Mouse (Mus musculus) neural tube, embryonic 11.5 days (tissue): ENCODE results near the gene Fxyd3. TPM values are rescaled to one million over a fixed set of nuclear protein-coding genes. Genes with fewer than 3 reads are reported as not detected.

Experiments
- ATAC-seq: fragments of 200-750 bp; cut with Nextera tagmentation; 2 replicates; pipeline ENCODE4 v1.8.0; 2017; ENCODE audit warnings: moderate number of reproducible peaks, mild to moderate bottlenecking, moderate TSS enrichment, moderate library complexity; ENCODE audit not compliant: insufficient read depth, low FRiP score, low TSS enrichment
- DNase-seq: peaks from one replicate; pipeline ENCODE4 v3.0.0-alpha.2; 2015; ENCODE audit warnings: low spot score
- H3K27ac ChIP-seq: fragments of 300-500 bp; sonication (generic); 2 replicates; pipeline ENCODE4 v1.5.1; 2014; ENCODE audit warnings: low read depth, mild to moderate bottlenecking, low read length
- H3K27me3 ChIP-seq: fragments of 300-500 bp; sonication (generic); 2 replicates; pipeline ENCODE4 v1.6.1; 2014; ENCODE audit warnings: mild to moderate bottlenecking, low read length, mixed read lengths; ENCODE audit not compliant: control insufficient read depth, insufficient read depth
- H3K36me3 ChIP-seq: fragments of 300-500 bp; sonication (generic); 2 replicates; pipeline ENCODE4 v1.6.1; 2014; ENCODE audit warnings: mild to moderate bottlenecking, low read length, moderate library complexity, mixed read lengths; ENCODE audit not compliant: control insufficient read depth, insufficient read depth
- H3K4me1 ChIP-seq: fragments of 300-500 bp; sonication (generic); 2 replicates; pipeline ENCODE4 v1.6.1; 2014; ENCODE audit warnings: low read length, mixed read lengths; ENCODE audit not compliant: control insufficient read depth, insufficient read depth
- H3K4me2 ChIP-seq: fragments of 300-500 bp; sonication (generic); 2 replicates; pipeline ENCODE4 v1.6.1; 2014; ENCODE audit warnings: low read depth, mild to moderate bottlenecking, moderate library complexity
- H3K4me3 ChIP-seq: fragments of 300-500 bp; sonication (generic); 2 replicates; pipeline ENCODE4 v1.5.1; 2014; ENCODE audit warnings: low read depth, low read length
- H3K9ac ChIP-seq: fragments of 300-500 bp; sonication (generic); 2 replicates; pipeline ENCODE4 v1.6.1; 2014; ENCODE audit warnings: mild to moderate bottlenecking, low read length
- H3K9me3 ChIP-seq: fragments of 300-500 bp; sonication (generic); 2 replicates; pipeline ENCODE4 v1.6.1; 2016; ENCODE audit warnings: low read length; ENCODE audit not compliant: control insufficient read depth
- WGBS: fragments of 180-500 bp; shearing (Covaris S2); extraction: QIAGEN DNeasy Blood & Tissue Kit; methylation state at CpG from one replicate; pipeline ENCODE4 v1.1.7; 2014; 5-methylcytosine and 5-hydroxymethylcytosine counted together
- polyA plus RNA-seq: library from polyadenylated mRNA; unstranded; fragments of >200 nt; fragmentation: Nextera tagmentation; extraction: Ambion mirVana; gene quantifications from 2 replicates; pipeline ENCODE4 v1.2.1, GENCODE M21; 2014

Fxyd3 gene
- polyA plus RNA-seq, 1 experiment from 2014 or later: 7.7 TPM

DNA sequence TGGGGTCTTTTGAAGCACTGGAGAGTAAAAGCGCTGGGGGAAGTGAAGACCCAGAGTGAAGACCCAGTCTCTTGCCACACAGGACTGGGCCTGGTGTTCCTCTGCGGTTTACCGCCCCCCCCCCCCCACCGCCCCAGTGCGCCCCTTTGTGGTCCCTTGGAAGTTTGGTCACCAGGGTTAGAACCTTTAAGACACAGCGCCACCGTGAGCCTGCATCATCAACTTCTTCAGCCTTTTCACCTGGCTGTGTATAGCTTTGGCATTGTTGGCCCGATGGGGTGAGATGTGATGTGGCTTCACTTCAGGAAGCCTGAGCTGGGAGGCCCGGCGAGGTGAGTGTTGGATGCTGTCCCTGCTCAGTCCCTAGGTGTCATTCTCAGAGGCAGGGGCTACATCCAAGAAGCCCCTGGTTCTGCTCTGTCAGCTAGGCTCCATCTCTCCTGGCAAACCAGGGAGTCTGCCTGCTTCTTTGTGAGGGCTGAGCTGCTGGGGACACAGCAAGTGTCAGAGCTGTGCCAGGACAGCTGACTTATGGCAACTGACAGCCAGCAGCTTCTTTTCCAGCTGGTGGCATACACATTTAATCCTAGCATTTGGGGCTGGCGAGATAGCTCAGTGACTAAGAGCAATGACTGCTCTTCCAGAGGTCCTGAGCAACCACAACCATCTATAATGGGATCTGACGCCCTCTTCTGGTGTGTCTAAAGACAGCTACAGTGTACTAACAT, 18.4 kb upstream of the Fxyd3 start:
- H3K36me3 ChIP-seq: no peaks in the 10 kb centered on the region
- no peaks in the 10 kb centered on the region for H3K9me3 ChIP-seq
- WGBS: 29% methylated on average over 12 of the region's 12 CpGs
- no peak overlapping the region for H3K27ac ChIP-seq
- H3K9ac ChIP-seq: no peak overlapping the region
- H3K27me3 ChIP-seq: no peaks in the 10 kb centered on the region
- no peak overlapping the region for H3K4me2 ChIP-seq
- DNase-seq (no peak), ATAC-seq (no peak)
- no peaks in the 10 kb centered on the region for H3K4me1 ChIP-seq
- H3K4me3 ChIP-seq: no peak overlapping the region

DNA sequence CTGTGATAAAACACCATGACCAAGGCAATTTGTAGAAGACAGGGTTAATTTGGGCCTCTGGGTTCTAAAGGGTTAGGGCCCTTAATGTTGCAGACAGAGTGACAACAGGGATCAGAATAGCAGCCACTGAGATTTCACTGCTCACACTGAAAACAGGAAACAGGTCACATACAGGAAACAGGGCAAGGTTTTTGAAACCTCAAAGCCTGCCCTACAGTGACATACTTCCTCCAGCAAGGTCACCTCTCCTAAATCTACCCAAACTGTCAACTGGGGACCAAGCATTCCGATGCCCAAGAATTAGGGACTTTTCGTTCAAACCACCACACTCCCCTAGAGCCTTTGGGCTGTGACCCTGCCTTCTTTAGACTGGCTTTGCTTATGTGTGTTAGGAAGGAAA, 13.2 kb upstream of the Fxyd3 start:
- H3K4me1 ChIP-seq: no peaks in the 10 kb centered on the region
- H3K9ac ChIP-seq: no peak overlapping the region
- H3K4me3 ChIP-seq: no peak overlapping the region
- H3K27me3 ChIP-seq: no peaks in the 10 kb centered on the region
- no peak overlapping the region for H3K27ac ChIP-seq
- no peak overlapping the region for H3K4me2 ChIP-seq
- no peak for ATAC-seq
- no peaks in the 10 kb centered on the region for H3K9me3 ChIP-seq
- 96% methylated on average over 2 of the region's 2 CpGs for WGBS
- no peaks in the 10 kb centered on the region for H3K36me3 ChIP-seq
- DNase-seq: no peak

DNA sequence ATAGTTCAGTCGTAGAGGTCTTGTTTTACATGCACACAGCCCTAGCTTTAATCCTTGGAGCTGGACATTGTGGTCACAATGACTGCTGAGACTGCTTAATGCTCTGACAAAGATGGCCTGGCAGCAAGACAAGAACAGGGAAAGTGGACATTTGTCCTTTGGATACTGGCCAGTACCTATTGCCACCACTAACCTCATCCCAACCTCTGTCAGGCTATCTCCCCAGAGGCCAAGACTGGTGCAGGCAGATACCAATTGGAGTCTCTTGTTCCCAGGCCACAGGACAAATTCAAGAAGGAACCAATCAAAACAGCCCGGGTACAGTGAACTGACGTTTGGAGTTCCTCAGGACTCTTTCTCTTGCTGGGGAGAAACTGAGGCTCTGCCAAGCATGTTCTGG, 11.7 kb upstream of the Fxyd3 start:
- Histone ChIP-seq H3K9ac (no peak overlapping the region; the same call in 1 of the 2 replicates), H3K9me3 (no peaks in the 10 kb centered on the region), H3K27me3 (no peaks in the 10 kb centered on the region), H3K4me3 (no peak overlapping the region), H3K36me3 (no peaks in the 10 kb centered on the region), H3K4me2 (no peak overlapping the region), H3K4me1 (no peaks in the 10 kb centered on the region), H3K27ac (no peak overlapping the region)
- DNase-seq: no peak
- ATAC-seq: no peak
- WGBS: 76% methylated on average over 3 of the region's 3 CpGs

DNA sequence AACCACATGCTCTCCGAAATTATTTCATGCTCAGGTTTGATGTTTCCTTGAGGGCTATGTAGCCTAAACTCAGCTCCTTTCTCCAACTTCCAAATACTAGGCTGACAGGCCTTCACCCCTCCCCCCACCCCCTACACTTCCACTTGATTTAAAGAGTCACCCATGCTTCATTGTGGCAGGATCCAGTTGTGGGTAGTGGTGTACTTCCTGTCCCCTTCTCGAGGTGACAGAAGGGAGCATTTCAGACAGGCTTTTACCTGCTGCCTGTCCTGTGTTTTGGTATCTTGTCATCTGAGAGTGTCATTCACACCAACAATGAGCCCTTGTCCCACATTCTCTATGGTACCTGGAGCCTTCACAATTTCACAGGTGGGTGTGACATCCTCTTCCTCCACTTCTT, 10.8 kb upstream of the Fxyd3 start:
- 68% methylated on average over 2 of the region's 2 CpGs for WGBS
- H3K36me3 ChIP-seq: no peaks in the 10 kb centered on the region
- no peak overlapping the region for H3K4me3 ChIP-seq
- ATAC-seq (no peak), DNase-seq (no peak)
- no peak overlapping the region for H3K9ac ChIP-seq
- no peak overlapping the region for H3K27ac ChIP-seq
- no peaks in the 10 kb centered on the region for H3K9me3 ChIP-seq
- no peaks in the 10 kb centered on the region for H3K27me3 ChIP-seq
- H3K4me2 ChIP-seq: no peak overlapping the region
- 0 out of 2 replicates have a peak, but pooled peaks cover 2% of the 10 kb centered on the region for H3K4me1 ChIP-seq

DNA sequence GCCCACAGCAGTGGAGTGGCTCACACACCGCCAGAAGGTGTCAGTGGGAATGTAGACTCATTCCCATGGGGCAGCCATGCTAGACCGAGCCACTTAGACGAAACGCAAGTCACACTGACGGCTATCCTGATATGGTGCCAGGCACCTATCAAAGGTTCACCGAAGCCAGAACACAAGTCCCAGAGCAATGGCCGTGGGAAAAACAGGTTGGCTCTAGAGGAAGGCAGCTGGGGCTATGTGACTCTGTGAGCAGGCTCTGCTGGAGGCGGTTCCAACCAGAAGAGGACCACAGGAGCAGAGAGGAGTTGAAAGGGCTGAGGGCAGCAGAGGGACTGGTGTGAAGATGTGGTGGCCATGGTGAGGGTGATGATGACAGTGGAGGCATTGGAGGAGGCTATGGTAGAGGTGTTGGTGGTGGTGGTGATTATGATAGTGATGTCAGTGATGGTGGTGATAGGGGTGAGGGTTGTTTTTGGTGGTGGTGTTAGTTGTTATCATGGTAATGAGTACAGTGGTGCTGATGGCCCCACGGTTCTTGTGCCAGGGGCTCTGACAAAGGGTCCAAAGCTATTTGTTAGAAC, 9.8 kb upstream of the Fxyd3 start:
- no peaks in the 10 kb centered on the region for H3K9me3 ChIP-seq
- DNase-seq (no peak), ATAC-seq (no peak)
- 87% methylated on average over 9 of the region's 9 CpGs for WGBS
- H3K4me2 ChIP-seq: no peak overlapping the region
- no peaks in the 10 kb centered on the region for H3K36me3 ChIP-seq
- no peak overlapping the region for H3K9ac ChIP-seq
- no peaks in the 10 kb centered on the region for H3K27me3 ChIP-seq
- H3K4me3 ChIP-seq: no peak overlapping the region
- 0 out of 2 replicates have a peak, but pooled peaks cover 2% of the 10 kb centered on the region for H3K4me1 ChIP-seq
- H3K27ac ChIP-seq: no peak overlapping the region

DNA sequence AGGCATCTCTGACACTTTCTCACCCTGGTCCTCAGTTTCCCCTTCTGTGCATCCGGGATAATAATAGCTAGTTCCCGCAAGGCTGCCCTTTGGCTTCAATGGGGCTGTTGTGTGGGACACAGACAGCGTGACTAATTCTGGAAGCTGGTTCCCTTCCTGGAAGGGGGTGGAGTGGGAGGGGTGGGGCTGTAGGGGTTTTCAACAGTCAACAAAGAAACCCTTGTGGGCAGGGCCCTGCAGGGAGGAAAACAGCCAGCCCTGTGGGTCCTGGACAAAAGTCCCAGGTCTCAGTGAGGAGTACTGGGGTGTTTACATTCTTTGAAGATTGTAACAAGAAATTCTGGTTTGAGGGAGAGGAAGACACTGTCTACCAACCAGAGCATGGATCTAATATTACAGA, 8.7 kb upstream of the Fxyd3 start:
- no peaks in the 10 kb centered on the region for H3K36me3 ChIP-seq
- no peaks in the 10 kb centered on the region for H3K27me3 ChIP-seq
- DNase-seq (peak; percentile 48), ATAC-seq (peak; percentile 68)
- 35% methylated on average over 3 of the region's 3 CpGs for WGBS
- H3K4me3 ChIP-seq: no peak overlapping the region
- 0 out of 2 replicates have a peak, but pooled peaks cover 2% of the 10 kb centered on the region for H3K9me3 ChIP-seq
- 0 out of 2 replicates have a peak overlapping the region, but pooled peaks have one; percentile 0 for H3K27ac ChIP-seq
- H3K4me2 ChIP-seq: no peak overlapping the region
- H3K9ac ChIP-seq: no peak overlapping the region
- 0 out of 2 replicates have a peak, but pooled peaks cover 2% of the 10 kb centered on the region for H3K4me1 ChIP-seq

DNA sequence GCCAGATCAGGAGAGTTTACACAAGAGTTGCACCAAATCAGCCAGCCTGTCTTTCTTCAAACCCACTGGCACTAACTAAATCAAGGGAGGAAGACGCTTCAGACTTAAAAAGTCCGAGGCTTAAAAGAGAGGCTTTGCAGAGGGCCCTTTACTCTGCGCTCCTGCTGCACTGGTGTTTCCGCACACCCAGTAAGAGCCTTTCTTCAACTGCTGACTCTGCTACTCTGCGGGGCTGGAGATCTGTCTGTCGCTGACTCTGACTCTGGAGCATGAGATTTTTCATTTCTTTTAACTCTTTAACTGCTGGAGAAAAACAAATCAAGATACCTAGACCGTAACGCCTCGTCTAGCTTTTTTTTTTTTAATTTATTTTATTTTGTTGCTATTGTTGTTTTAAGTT, 7.6 kb upstream of the Fxyd3 start:
- H3K36me3 ChIP-seq: no peaks in the 10 kb centered on the region
- DNase-seq (no peak), ATAC-seq (no peak)
- 62% methylated on average over 9 of the region's 9 CpGs for WGBS
- no peaks in the 10 kb centered on the region for H3K27me3 ChIP-seq
- H3K4me1 ChIP-seq: 0 out of 2 replicates have a peak, but pooled peaks cover 2% of the 10 kb centered on the region
- no peak overlapping the region for H3K4me2 ChIP-seq
- 0 out of 2 replicates have a peak, but pooled peaks cover 2% of the 10 kb centered on the region for H3K9me3 ChIP-seq
- H3K27ac ChIP-seq: no peak overlapping the region
- H3K9ac ChIP-seq: no peak overlapping the region
- H3K4me3 ChIP-seq: no peak overlapping the region

DNA sequence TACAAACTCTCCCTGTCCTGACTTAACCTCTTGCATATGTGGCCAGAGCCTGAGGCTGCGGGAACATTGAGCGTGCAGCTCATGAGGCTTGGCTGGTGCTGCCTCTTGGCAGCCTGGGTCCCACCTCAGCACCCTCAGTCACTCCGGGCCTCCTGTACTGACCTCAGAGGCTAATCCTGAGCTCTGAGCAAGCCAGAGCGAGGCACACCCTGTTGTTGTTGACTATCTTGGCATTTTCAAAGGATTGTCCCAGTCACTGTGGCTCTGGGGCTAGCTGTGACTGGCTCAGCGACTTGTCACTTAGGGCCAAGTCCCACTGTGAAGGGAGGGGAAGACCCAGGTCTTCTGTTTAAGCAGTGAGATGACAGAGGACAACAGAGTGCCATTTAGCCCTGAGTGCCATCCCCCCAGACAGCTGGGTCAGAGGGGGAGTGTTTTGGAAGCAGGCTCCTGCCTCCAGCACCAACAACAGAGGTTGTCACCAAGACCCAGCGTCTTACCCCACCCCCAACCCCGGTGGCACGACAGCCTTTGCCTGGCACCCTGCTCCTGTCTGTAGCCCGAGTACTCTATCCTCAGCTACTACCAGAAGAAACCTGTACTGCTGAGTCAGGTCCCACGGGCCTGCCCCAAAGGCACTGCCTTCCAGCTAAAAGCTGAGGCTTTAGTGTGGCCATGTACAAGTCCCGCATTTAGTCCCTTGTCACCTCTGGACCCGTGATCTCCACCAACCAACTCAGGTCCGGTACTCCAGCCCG, 6.5 kb upstream of the Fxyd3 start:
- 0 out of 2 replicates have a peak, but pooled peaks cover 2% of the 10 kb centered on the region for H3K9me3 ChIP-seq
- ATAC-seq (no peak), DNase-seq (no peak)
- H3K4me2 ChIP-seq: no peak overlapping the region
- H3K4me1 ChIP-seq: 0 out of 2 replicates have a peak, but pooled peaks cover 2% of the 10 kb centered on the region
- H3K27ac ChIP-seq: no peak overlapping the region
- H3K4me3 ChIP-seq: no peak overlapping the region
- no peak overlapping the region for H3K9ac ChIP-seq
- 66% methylated on average over 14 of the region's 14 CpGs for WGBS
- H3K27me3 ChIP-seq: no peaks in the 10 kb centered on the region
- H3K36me3 ChIP-seq: no peaks in the 10 kb centered on the region
